Mouse (Mus musculus): Measurements from ENCODE around the gene Simc1. TPM values are rescaled to one million over a fixed set of nuclear protein-coding genes. Genes with fewer than 3 reads are reported as not detected.

The Simc1 gene
- total RNA-seq, 1 experiment from 2014 or later = 21.9 TPM

GRCm38 (mm10) chr13:54521181-54521580 is 17.6 kb downstream of the Simc1 start:
- no peak for ATAC-seq (ENCODE audit: extremely low read depth, insufficient number of reproducible peaks, low FRiP score, poor library complexity, severe bottlenecking)

GRCm38 (mm10) chr13:54527140-54527539 is 23.6 kb downstream of the Simc1 start:
- no peak for ATAC-seq (ENCODE audit: extremely low read depth, insufficient number of reproducible peaks, low FRiP score, poor library complexity, severe bottlenecking)

GRCm38 (mm10) chr13:54532134-54532533 is 28.6 kb downstream of the Simc1 start:
- no peak for ATAC-seq (ENCODE audit: extremely low read depth, insufficient number of reproducible peaks, low FRiP score, poor library complexity, severe bottlenecking)

- no peak for ATAC-seq (ENCODE audit: extremely low read depth, insufficient number of reproducible peaks, low FRiP score, poor library complexity, severe bottlenecking)
These were observed 44.5 kb downstream of the Simc1 start for GRCm38 (mm10) chr13:54548036-54548435.

- ATAC-seq (ENCODE audit: extremely low read depth, insufficient number of reproducible peaks, low FRiP score, poor library complexity, severe bottlenecking) = no peak
These were observed 52.6 kb downstream of the Simc1 start for GRCm38 (mm10) chr13:54556176-54556575.

GRCm38 (mm10) chr13:54556796-54557195 is 53.2 kb downstream of the Simc1 start:
- ATAC-seq (ENCODE audit: extremely low read depth, insufficient number of reproducible peaks, low FRiP score, poor library complexity, severe bottlenecking) = no peak

GRCm38 (mm10) chr13:54557652-54558051 is 54.1 kb downstream of the Simc1 start:
- ATAC-seq (ENCODE audit: extremely low read depth, insufficient number of reproducible peaks, low FRiP score, poor library complexity, severe bottlenecking) = no peak

- no peak for ATAC-seq (ENCODE audit: extremely low read depth, insufficient number of reproducible peaks, low FRiP score, poor library complexity, severe bottlenecking)
These were observed 56.1 kb downstream of the Simc1 start for GRCm38 (mm10) chr13:54559656-54560055.

- ATAC-seq (ENCODE audit: extremely low read depth, insufficient number of reproducible peaks, low FRiP score, poor library complexity, severe bottlenecking) = no peak
These were observed 57.0 kb downstream of the Simc1 start for GRCm38 (mm10) chr13:54560608-54561007.

- no peak for ATAC-seq (ENCODE audit: extremely low read depth, insufficient number of reproducible peaks, low FRiP score, poor library complexity, severe bottlenecking)
These were observed 59.0 kb downstream of the Simc1 start for GRCm38 (mm10) chr13:54562562-54562961.

- ATAC-seq (ENCODE audit: extremely low read depth, insufficient number of reproducible peaks, low FRiP score, poor library complexity, severe bottlenecking) = no peak
These were observed 60.9 kb downstream of the Simc1 start for GRCm38 (mm10) chr13:54564232-54565200.

- peak; percentile 98 for ATAC-seq (ENCODE audit: extremely low read depth, insufficient number of reproducible peaks, low FRiP score, poor library complexity, severe bottlenecking)
These were observed 61.6 kb downstream of the Simc1 start, which contains the start of gene 4833439L19Rik for GRCm38 (mm10) chr13:54565201-54565581. Gene 4833439L19Rik (minus strand): TSS chr13:54565435.

- ATAC-seq (ENCODE audit: extremely low read depth, insufficient number of reproducible peaks, low FRiP score, poor library complexity, severe bottlenecking) = no peak
These were observed 62.2 kb downstream of the Simc1 start for GRCm38 (mm10) chr13:54565594-54566345.

- no peak for ATAC-seq (ENCODE audit: extremely low read depth, insufficient number of reproducible peaks, low FRiP score, poor library complexity, severe bottlenecking)
These were observed 64.8 kb downstream of the Simc1 start for GRCm38 (mm10) chr13:54568380-54568779.

- no peak for ATAC-seq (ENCODE audit: extremely low read depth, insufficient number of reproducible peaks, low FRiP score, poor library complexity, severe bottlenecking)
These were observed 65.7 kb downstream of the Simc1 start for GRCm38 (mm10) chr13:54569282-54569681.

- ATAC-seq (ENCODE audit: extremely low read depth, insufficient number of reproducible peaks, low FRiP score, poor library complexity, severe bottlenecking) = no peak
These were observed 67.2 kb downstream of the Simc1 start for GRCm38 (mm10) chr13:54570736-54571135.

GRCm38 (mm10) chr13:54571637-54572036 is 68.1 kb downstream of the Simc1 start:
- ATAC-seq (ENCODE audit: extremely low read depth, insufficient number of reproducible peaks, low FRiP score, poor library complexity, severe bottlenecking) = no peak

GRCm38 (mm10) chr13:54572621-54573020 is 69.0 kb downstream of the Simc1 start:
- ATAC-seq (ENCODE audit: extremely low read depth, insufficient number of reproducible peaks, low FRiP score, poor library complexity, severe bottlenecking) = no peak

GRCm38 (mm10) chr13:54574854-54575481 is 71.4 kb downstream of the Simc1 start, which contains the start of gene Arl10:
Gene Arl10 (plus strand): TSS chr13:54575015.
- ATAC-seq (ENCODE audit: extremely low read depth, insufficient number of reproducible peaks, low FRiP score, poor library complexity, severe bottlenecking) = peak; percentile 27; the same call in 1 of the 2 replicates
